Mouse (Mus musculus): Measurements from ENCODE around the gene Myo10. TPM values are rescaled to one million over a fixed set of nuclear protein-coding genes. Genes with fewer than 3 reads are reported as not detected.

Myo10 gene
- polyA plus RNA-seq, 1 experiment from 2014 or later = 20.0 TPM

- Histone ChIP-seq H3K9me3 (ENCODE audit: control insufficient read depth, low read length) (no peaks in the 10 kb centered on the region), H3K36me3 (ENCODE audit: control insufficient read depth, insufficient read depth, low read length) (no peaks in the 10 kb centered on the region), H3K9ac (replicated peaks; ENCODE audit: low read depth, low read length) (no peak overlapping the region), H3K4me3 (ENCODE audit: low read depth, low read length) (no peak overlapping the region), H3K27ac (ENCODE audit: low read depth, low read length) (no peak overlapping the region), H3K4me2 (ENCODE audit: low read depth, low read length) (no peak overlapping the region), H3K4me1 (ENCODE audit: control insufficient read depth, insufficient read depth, low read length) (no peaks in the 10 kb centered on the region), H3K27me3 (ENCODE audit: control insufficient read depth, insufficient read depth, low read length) (no peaks in the 10 kb centered on the region)
- no peak for ATAC-seq (ENCODE audit: low read depth)
- 91% methylated on average over 5 of the region's 5 CpGs for WGBS
Measured at GRCm38 (mm10) chr15:25639217-25639616, 16.9 kb downstream of the Myo10 start.

- no peak overlapping the region for H3K4me3 ChIP-seq (ENCODE audit: low read depth, low read length)
- no peak overlapping the region for H3K4me2 ChIP-seq (ENCODE audit: low read depth, low read length)
- no peak overlapping the region for H3K9ac ChIP-seq (replicated peaks; ENCODE audit: low read depth, low read length)
- H3K36me3 ChIP-seq (ENCODE audit: control insufficient read depth, insufficient read depth, low read length) = no peaks in the 10 kb centered on the region
- H3K27ac ChIP-seq (ENCODE audit: low read depth, low read length) = no peak overlapping the region
- no peak for ATAC-seq (ENCODE audit: low read depth)
- no peaks in the 10 kb centered on the region for H3K9me3 ChIP-seq (ENCODE audit: control insufficient read depth, low read length)
- no peaks in the 10 kb centered on the region for H3K27me3 ChIP-seq (ENCODE audit: control insufficient read depth, insufficient read depth, low read length)
- 87% methylated on average over 12 of the region's 12 CpGs for WGBS
- no peaks in the 10 kb centered on the region for H3K4me1 ChIP-seq (ENCODE audit: control insufficient read depth, insufficient read depth, low read length)
Measured at GRCm38 (mm10) chr15:25640840-25641752, 18.8 kb downstream of the Myo10 start.

DNA sequence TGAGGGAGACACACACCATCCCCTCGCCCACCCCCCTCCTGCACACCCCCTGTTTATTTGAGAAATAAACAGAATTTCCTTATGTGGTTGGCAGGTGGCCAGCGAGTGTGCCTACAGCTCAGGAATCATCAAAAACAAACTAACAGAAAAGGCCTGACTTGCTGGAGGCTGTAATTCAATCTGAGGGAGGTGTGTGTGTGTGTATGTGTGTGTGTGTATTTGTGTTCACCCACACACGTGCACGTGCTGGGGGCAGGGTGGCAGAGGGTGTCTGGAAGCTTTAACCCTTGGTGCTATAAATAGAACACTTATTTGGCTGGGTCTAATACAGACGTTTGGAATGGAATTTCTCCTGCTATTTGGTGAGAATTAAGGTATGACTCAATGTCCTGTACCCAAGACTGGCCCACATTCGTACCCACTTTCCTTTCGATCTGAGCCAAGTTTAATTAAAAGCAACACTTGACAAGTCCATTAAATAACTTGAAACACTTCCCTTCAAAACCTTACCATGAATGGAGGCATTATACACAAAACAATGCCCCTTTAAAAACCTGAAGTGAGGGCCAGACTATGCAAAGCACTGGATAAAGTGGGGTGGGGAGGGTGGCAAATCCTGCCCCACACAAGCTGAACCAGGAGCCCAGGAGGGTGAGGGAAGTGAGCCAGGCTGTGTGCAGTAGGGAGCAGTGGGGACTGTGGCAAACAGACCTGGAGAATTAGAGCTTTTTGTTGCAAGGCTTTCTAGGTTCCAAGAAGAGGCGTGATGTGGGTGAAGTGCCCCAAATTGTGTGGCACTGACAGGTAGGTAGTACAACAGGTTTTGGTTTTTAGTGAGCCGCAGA is 20.1 kb downstream of the Myo10 start:
- no peaks in the 10 kb centered on the region for H3K36me3 ChIP-seq (ENCODE audit: control insufficient read depth, insufficient read depth, low read length)
- H3K4me2 ChIP-seq (ENCODE audit: low read depth, low read length) = no peak overlapping the region
- WGBS = 44% methylated on average over 9 of the region's 9 CpGs
- peak; percentile 73; the same call in 1 of the 2 replicates for ATAC-seq (ENCODE audit: low read depth)
- no peak overlapping the region for H3K27ac ChIP-seq (ENCODE audit: low read depth, low read length)
- no peak overlapping the region for H3K9ac ChIP-seq (replicated peaks; ENCODE audit: low read depth, low read length)
- no peaks in the 10 kb centered on the region for H3K9me3 ChIP-seq (ENCODE audit: control insufficient read depth, low read length)
- no peaks in the 10 kb centered on the region for H3K27me3 ChIP-seq (ENCODE audit: control insufficient read depth, insufficient read depth, low read length)
- no peaks in the 10 kb centered on the region for H3K4me1 ChIP-seq (ENCODE audit: control insufficient read depth, insufficient read depth, low read length)
- H3K4me3 ChIP-seq (ENCODE audit: low read depth, low read length) = no peak overlapping the region

GRCm38 (mm10) chr15:25645862-25646261 is 23.5 kb downstream of the Myo10 start:
- H3K27me3 ChIP-seq (ENCODE audit: control insufficient read depth, insufficient read depth, low read length) = no peaks in the 10 kb centered on the region
- no peak overlapping the region for H3K27ac ChIP-seq (ENCODE audit: low read depth, low read length)
- H3K4me2 ChIP-seq (ENCODE audit: low read depth, low read length) = no peak overlapping the region
- ATAC-seq (ENCODE audit: low read depth) = no peak
- no peak overlapping the region for H3K9ac ChIP-seq (replicated peaks; ENCODE audit: low read depth, low read length)
- no peaks in the 10 kb centered on the region for H3K4me1 ChIP-seq (ENCODE audit: control insufficient read depth, insufficient read depth, low read length)
- H3K4me3 ChIP-seq (ENCODE audit: low read depth, low read length) = no peak overlapping the region
- H3K9me3 ChIP-seq (ENCODE audit: control insufficient read depth, low read length) = no peaks in the 10 kb centered on the region
- WGBS = 89% methylated on average over 4 of the region's 4 CpGs
- no peaks in the 10 kb centered on the region for H3K36me3 ChIP-seq (ENCODE audit: control insufficient read depth, insufficient read depth, low read length)

- no peaks in the 10 kb centered on the region for H3K9me3 ChIP-seq (ENCODE audit: control insufficient read depth, low read length)
- no peak for ATAC-seq (ENCODE audit: low read depth)
- 84% methylated on average over 2 of the region's 2 CpGs for WGBS
- no peak overlapping the region for H3K4me2 ChIP-seq (ENCODE audit: low read depth, low read length)
- H3K36me3 ChIP-seq (ENCODE audit: control insufficient read depth, insufficient read depth, low read length) = no peaks in the 10 kb centered on the region
- no peak overlapping the region for H3K9ac ChIP-seq (replicated peaks; ENCODE audit: low read depth, low read length)
- H3K4me3 ChIP-seq (ENCODE audit: low read depth, low read length) = no peak overlapping the region
- H3K27ac ChIP-seq (ENCODE audit: low read depth, low read length) = no peak overlapping the region
- H3K27me3 ChIP-seq (ENCODE audit: control insufficient read depth, insufficient read depth, low read length) = no peaks in the 10 kb centered on the region
- H3K4me1 ChIP-seq (ENCODE audit: control insufficient read depth, insufficient read depth, low read length) = no peaks in the 10 kb centered on the region
Measured at GRCm38 (mm10) chr15:25648287-25648686, 26.0 kb downstream of the Myo10 start.

DNA sequence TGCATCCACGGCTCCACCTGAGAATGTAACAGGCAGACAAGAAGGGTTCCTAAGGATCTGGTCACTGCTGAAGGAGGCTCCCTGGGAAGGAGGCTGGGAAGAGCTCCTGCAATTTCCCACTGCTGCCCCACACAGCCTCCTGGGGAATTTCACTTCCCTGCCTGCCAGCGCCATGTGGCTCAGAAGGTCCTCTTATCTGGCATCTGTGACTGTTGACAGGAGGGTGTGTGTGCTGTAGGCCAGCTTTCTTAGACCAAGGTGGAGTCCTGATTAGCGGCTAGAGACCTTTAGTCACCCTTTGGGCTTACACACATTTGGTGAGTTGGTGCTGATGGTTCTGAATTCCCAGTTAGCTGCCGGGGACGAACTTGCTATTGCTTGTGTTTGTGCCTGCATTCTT is 28.0 kb downstream of the Myo10 start:
- ATAC-seq (ENCODE audit: low read depth) = no peak
- Histone ChIP-seq H3K4me2 (ENCODE audit: low read depth, low read length) (no peak overlapping the region), H3K9me3 (ENCODE audit: control insufficient read depth, low read length) (no peaks in the 10 kb centered on the region), H3K36me3 (ENCODE audit: control insufficient read depth, insufficient read depth, low read length) (no peaks in the 10 kb centered on the region), H3K27me3 (ENCODE audit: control insufficient read depth, insufficient read depth, low read length) (no peaks in the 10 kb centered on the region), H3K27ac (ENCODE audit: low read depth, low read length) (no peak overlapping the region), H3K4me1 (ENCODE audit: control insufficient read depth, insufficient read depth, low read length) (no peaks in the 10 kb centered on the region), H3K4me3 (ENCODE audit: low read depth, low read length) (no peak overlapping the region), H3K9ac (replicated peaks; ENCODE audit: low read depth, low read length) (no peak overlapping the region)
- WGBS = 73% methylated on average over 5 of the region's 5 CpGs

GRCm38 (mm10) chr15:25651820-25652219 is 29.5 kb downstream of the Myo10 start:
- Histone ChIP-seq H3K4me1 (ENCODE audit: control insufficient read depth, insufficient read depth, low read length) (no peaks in the 10 kb centered on the region), H3K4me3 (ENCODE audit: low read depth, low read length) (no peak overlapping the region), H3K36me3 (ENCODE audit: control insufficient read depth, insufficient read depth, low read length) (no peaks in the 10 kb centered on the region), H3K27ac (ENCODE audit: low read depth, low read length) (no peak overlapping the region), H3K4me2 (ENCODE audit: low read depth, low read length) (no peak overlapping the region), H3K9me3 (ENCODE audit: control insufficient read depth, low read length) (no peaks in the 10 kb centered on the region), H3K9ac (replicated peaks; ENCODE audit: low read depth, low read length) (no peak overlapping the region), H3K27me3 (ENCODE audit: control insufficient read depth, insufficient read depth, low read length) (no peaks in the 10 kb centered on the region)
- ATAC-seq (ENCODE audit: low read depth) = no peak
- WGBS = 47% methylated on average over 7 of the region's 7 CpGs

DNA sequence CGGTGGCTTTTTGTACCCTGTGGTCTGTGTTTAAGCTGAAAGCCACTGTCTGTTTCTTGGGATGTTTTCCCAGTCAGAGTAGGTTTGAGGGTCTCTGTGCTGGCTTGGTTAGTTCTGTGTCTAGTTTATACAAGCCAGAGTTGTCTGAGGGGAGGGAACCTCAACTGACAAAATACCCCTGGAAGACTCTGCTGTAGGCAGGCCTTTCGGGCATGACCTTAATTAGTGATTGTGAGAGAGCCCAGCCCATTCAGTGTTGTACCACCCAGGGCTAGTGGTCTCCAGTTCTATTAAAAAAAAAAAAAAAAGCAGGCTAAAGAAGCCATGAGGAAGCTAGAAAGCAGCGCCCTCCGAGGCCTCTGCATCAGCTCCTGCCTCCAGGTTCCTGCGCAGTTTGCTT is 30.0 kb downstream of the Myo10 start:
- Histone ChIP-seq H3K27ac (ENCODE audit: low read depth, low read length) (no peak overlapping the region), H3K4me3 (ENCODE audit: low read depth, low read length) (no peak overlapping the region), H3K4me1 (ENCODE audit: control insufficient read depth, insufficient read depth, low read length) (no peaks in the 10 kb centered on the region), H3K9ac (replicated peaks; ENCODE audit: low read depth, low read length) (no peak overlapping the region), H3K36me3 (ENCODE audit: control insufficient read depth, insufficient read depth, low read length) (no peaks in the 10 kb centered on the region), H3K9me3 (ENCODE audit: control insufficient read depth, low read length) (no peaks in the 10 kb centered on the region), H3K27me3 (ENCODE audit: control insufficient read depth, insufficient read depth, low read length) (no peaks in the 10 kb centered on the region), H3K4me2 (ENCODE audit: low read depth, low read length) (no peak overlapping the region)
- 59% methylated on average over 5 of the region's 5 CpGs for WGBS
- no peak for ATAC-seq (ENCODE audit: low read depth)

- Histone ChIP-seq H3K4me3 (ENCODE audit: low read depth, low read length) (no peak overlapping the region), H3K36me3 (ENCODE audit: control insufficient read depth, insufficient read depth, low read length) (no peaks in the 10 kb centered on the region), H3K9me3 (ENCODE audit: control insufficient read depth, low read length) (no peaks in the 10 kb centered on the region), H3K4me2 (ENCODE audit: low read depth, low read length) (no peak overlapping the region), H3K27ac (ENCODE audit: low read depth, low read length) (no peak overlapping the region), H3K9ac (replicated peaks; ENCODE audit: low read depth, low read length) (no peak overlapping the region), H3K4me1 (ENCODE audit: control insufficient read depth, insufficient read depth, low read length) (no peaks in the 10 kb centered on the region), H3K27me3 (ENCODE audit: control insufficient read depth, insufficient read depth, low read length) (no peaks in the 10 kb centered on the region)
- WGBS = 79% methylated on average over 6 of the region's 6 CpGs
- ATAC-seq (ENCODE audit: low read depth) = no peak
Measured at GRCm38 (mm10) chr15:25652933-25653332, 30.6 kb downstream of the Myo10 start.
